Mouse (Mus musculus) retina, postnatal 7 days (tissue): ENCODE measurements around the gene Olfr1393.
"Not testable (repeated sequence)": the region's sequence is repeated elsewhere in the genome, so short reads cannot be mapped to it uniquely, and the experiment has no call there.

ENCODE experiments used
- DNase-seq: peaks from one replicate; pipeline ENCODE4 v3.0.0-alpha.2; 2012; ENCODE audit warnings: low read depth, low spot score

Olfr1393 gene

GRCm38 (mm10) chr11:49287251-49287650 lies 9.1 kb downstream of the Olfr1393 start:
- no peak for DNase-seq

- no peak for DNase-seq
Measured at GRCm38 (mm10) chr11:49292777-49293176, 14.7 kb downstream of the Olfr1393 start.

GRCm38 (mm10) chr11:49304441-49304840 lies 26.3 kb downstream of the Olfr1393 start, which contains the start of gene Olfr10:
Olfr10 (plus strand) TSS chr11:49304741.
- DNase-seq, result no peak

GRCm38 (mm10) chr11:49308547-49308946 lies 30.4 kb downstream of the Olfr1393 start:
- not testable (repeated sequence) for DNase-seq

GRCm38 (mm10) chr11:49322442-49322841 lies 44.3 kb downstream of the Olfr1393 start, which contains the start of gene Olfr1391:
Olfr1391 (plus strand) TSS chr11:49322742.
- DNase-seq, result no peak

- no peak for DNase-seq
Measured at GRCm38 (mm10) chr11:49326726-49327125, 48.6 kb downstream of the Olfr1393 start.

GRCm38 (mm10) chr11:49329686-49330085 lies 51.6 kb downstream of the Olfr1393 start:
- DNase-seq, result no peak
